Mouse (Mus musculus) liver, adult 2 months (tissue): ENCODE results near the gene Tbc1d10c. TPM values are rescaled to one million over a fixed set of nuclear protein-coding genes. Genes with fewer than 3 reads are reported as not detected.

Experiments
- DNase-seq: peaks from one replicate; pipeline ENCODE4 v3.0.0-alpha.2; 2011; ENCODE audit warnings: low read depth, low spot score; ENCODE audit errors: extremely low read depth
- H3K27ac ChIP-seq: fragments of 200-500 bp; replicated peaks from 2 replicates; pipeline ENCODE4 v1.5.1; 2012; ENCODE audit warnings: low read depth, mild to moderate bottlenecking, control low read depth, inconsistent platforms, low read length; ENCODE audit not compliant: insufficient read depth
- H3K27me3 ChIP-seq: fragments of 200-500 bp; 2 replicates; pipeline ENCODE4 v1.6.1; 2012; ENCODE audit warnings: mild to moderate bottlenecking, moderate library complexity, low read length, inconsistent platforms; ENCODE audit not compliant: control insufficient read depth, insufficient read depth
- H3K36me3 ChIP-seq: fragments of 200-500 bp; 2 replicates; pipeline ENCODE4 v1.6.1; 2012; ENCODE audit warnings: low read length, inconsistent platforms; ENCODE audit not compliant: control insufficient read depth, insufficient read depth
- H3K4me1 ChIP-seq: fragments of 200-500 bp; 2 replicates; pipeline ENCODE4 v1.6.1; 2011; ENCODE audit warnings: low read length; ENCODE audit not compliant: control insufficient read depth, insufficient read depth
- H3K4me3 ChIP-seq: fragments of 200-500 bp; 2 replicates; pipeline ENCODE4 v1.5.1; 2011; ENCODE audit warnings: low read depth, mild to moderate bottlenecking, control low read depth, low read length, moderate library complexity; ENCODE audit not compliant: insufficient read depth
- H3K79me2 ChIP-seq: fragments of 200-500 bp; 2 replicates; pipeline ENCODE4 v1.6.1; 2012; ENCODE audit warnings: inconsistent platforms, mild to moderate bottlenecking, low read length, moderate library complexity; ENCODE audit not compliant: control insufficient read depth, insufficient read depth
- H3K9ac ChIP-seq: fragments of 200-500 bp; 2 replicates; pipeline ENCODE4 v1.6.1; 2012; ENCODE audit warnings: low read depth, mild to moderate bottlenecking, control low read depth, inconsistent platforms, low read length
- CTCF ChIP-seq: fragments of 200-500 bp; IDR thresholded peaks from 2 replicates; pipeline ENCODE4 v1.5.1; 2011; ENCODE audit warnings: low read depth, low read length, control low read depth
- POLR2A ChIP-seq: fragments of 200-500 bp; IDR thresholded peaks from 2 replicates; pipeline ENCODE4 v1.6.1; 2011; ENCODE audit warnings: low read length, control low read depth; ENCODE audit not compliant: insufficient read depth; ENCODE audit errors: extremely low read depth
- WGBS: fragments of 180-500 bp; shearing (Covaris S2); methylation state at CpG from one replicate; pipeline ENCODE4 v1.1.7; 2018; 5-methylcytosine and 5-hydroxymethylcytosine counted together
- polyA plus RNA-seq: library from polyadenylated mRNA; depleted of rRNA; stranded (reverse); fragments of >200 nt; gene quantifications from 2 replicates; pipeline ENCODE4 v1.2.3, GENCODE M21; 2012
- total RNA-seq: library from RNA; depleted of rRNA; stranded (reverse); fragments of >200 nt; gene quantifications from 2 replicates; pipeline ENCODE4 v1.2.3, GENCODE M21; 2014

Tbc1d10c gene
- total and polyA plus RNA-seq, 2 experiments = 0.46 to 2.2 TPM

DNA sequence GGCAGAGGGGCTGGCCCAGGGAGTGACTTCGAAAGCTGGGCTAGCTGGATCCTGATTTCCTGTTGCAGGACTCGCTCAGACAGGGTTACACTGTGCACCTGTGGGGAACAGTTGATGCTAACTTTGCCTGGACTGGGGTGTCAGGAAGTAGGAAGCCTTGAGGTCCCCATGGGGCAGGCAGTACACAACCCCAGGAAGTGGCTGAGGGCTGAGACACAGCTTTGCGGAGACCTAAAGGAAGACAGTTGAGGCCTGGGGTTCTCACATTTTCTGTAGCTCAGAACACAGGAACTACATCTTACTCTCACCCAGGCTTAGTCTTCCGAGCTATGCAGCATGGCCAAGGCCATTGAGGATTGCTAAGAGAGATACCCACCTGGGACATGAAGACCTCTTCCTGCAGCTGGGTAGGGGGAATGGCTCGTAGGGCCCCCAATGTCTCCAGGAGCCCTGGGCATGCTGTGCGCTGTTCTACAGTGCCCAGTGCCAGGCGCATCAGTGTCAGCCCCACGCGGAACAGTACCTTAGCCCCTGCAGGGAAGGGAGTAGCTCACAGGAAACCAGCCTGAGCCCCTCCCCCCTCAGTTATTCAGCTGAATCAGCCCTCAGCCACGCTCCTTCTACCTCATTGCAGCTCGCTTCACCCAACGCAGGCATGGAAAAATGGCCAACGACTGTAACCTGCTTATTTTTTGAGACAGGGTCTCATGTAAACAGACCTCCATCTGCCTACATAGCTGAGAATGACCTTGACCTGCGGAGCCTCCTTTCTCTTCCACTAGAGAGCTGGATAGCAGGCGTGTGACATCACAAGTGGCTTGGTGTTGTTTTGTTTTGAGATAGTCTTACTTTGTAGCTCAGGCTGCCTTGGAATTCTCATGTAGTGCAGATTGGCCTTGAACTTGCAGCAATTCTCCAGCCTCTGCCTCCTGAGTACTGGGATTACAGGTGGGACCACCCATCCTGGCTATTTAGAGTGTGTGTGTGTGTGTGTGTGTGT lies 5.8 kb downstream of the Tbc1d10c start:
- TF ChIP-seq CTCF (no peak), POLR2A (no peak)
- H3K27ac ChIP-seq = no peak overlapping the region
- H3K79me2 ChIP-seq = no peaks in the 10 kb centered on the region
- WGBS = 70% methylated on average over 15 of the region's 15 CpGs
- H3K27me3 ChIP-seq = no peaks in the 10 kb centered on the region
- peak overlapping the region; percentile 9; the same call in 1 of the 2 replicates for H3K9ac ChIP-seq
- no peaks in the 10 kb centered on the region for H3K4me1 ChIP-seq
- H3K4me3 ChIP-seq = no peak overlapping the region
- no peaks in the 10 kb centered on the region for H3K36me3 ChIP-seq
- no peak for DNase-seq

DNA sequence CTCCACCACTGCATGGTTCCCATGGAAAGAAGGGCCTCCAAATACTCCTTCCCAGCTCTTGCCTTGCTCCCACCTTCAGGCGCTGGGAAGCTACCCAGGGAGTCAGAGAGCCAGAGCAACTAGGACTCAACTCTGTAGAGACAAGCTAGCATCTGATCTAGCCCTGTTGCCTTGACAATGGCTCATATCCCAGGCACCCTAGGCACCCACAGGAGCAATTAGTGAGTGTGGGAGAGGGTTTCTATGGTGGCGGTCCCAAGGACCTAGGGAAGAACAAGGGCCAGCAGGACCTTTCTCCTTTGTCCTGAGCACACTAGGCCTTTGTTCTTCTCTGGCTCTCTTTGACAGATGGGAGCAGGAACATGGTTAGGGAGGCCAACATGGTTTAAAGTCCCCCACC lies 7.4 kb downstream of the Tbc1d10c start:
- no peaks in the 10 kb centered on the region for H3K27me3 ChIP-seq
- H3K9ac ChIP-seq = no peak overlapping the region
- no peaks in the 10 kb centered on the region for H3K79me2 ChIP-seq
- TF ChIP-seq POLR2A = no peak
- TF ChIP-seq CTCF = no peak
- no peaks in the 10 kb centered on the region for H3K36me3 ChIP-seq
- no peak overlapping the region for H3K4me3 ChIP-seq
- 96% methylated on average over 2 of the region's 2 CpGs for WGBS
- no peaks in the 10 kb centered on the region for H3K4me1 ChIP-seq
- no peak overlapping the region for H3K27ac ChIP-seq
- DNase-seq = no peak

DNA sequence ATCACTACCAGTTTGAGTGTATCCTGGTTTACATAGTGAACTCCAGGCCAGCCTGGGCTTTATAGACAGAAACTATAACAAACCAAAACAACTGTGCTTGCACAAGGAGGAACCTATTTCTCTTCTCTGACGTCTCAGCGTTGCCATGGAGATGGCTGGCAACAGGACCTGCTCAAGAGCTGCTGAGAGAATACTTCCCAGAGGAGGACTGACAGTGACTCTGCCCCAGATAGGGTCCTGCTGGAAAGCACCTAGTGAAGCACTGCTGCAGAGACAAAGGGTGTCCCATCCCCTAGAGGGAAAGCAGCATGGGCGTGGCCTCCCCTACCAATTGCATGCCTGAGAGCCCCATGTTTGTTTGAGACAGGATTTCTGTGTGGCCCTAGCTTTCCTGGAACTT lies 9.2 kb downstream of the Tbc1d10c start:
- Histone ChIP-seq H3K4me3 (no peak overlapping the region), H3K27ac (no peak overlapping the region), H3K36me3 (no peaks in the 10 kb centered on the region), H3K79me2 (no peaks in the 10 kb centered on the region), H3K27me3 (no peaks in the 10 kb centered on the region), H3K4me1 (no peaks in the 10 kb centered on the region), H3K9ac (no peak overlapping the region)
- DNase-seq = peak; percentile 42
- no peak for TF ChIP-seq POLR2A
- TF ChIP-seq CTCF = no peak
- WGBS = 58% methylated on average over 3 of the region's 3 CpGs

DNA sequence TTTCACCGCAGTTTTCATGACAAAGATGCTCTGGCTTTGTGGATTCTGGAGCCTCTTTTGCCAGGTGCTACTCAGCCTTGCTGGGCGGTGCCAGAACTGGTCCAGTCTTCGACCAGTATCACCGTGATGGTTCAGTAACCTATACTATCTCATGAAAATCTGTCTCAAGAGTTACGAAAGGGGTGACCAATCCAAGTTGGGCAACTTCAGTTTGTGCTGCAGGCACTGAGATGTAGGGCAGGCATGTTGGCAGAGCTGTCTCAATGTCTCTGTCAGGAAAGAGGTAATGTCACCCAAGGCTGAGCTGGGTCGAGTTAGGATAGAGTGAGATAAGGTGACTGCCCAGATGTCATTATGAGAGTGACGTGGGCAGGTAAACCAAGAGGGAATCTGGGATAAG lies 10.7 kb downstream of the Tbc1d10c start:
- H3K4me1 ChIP-seq = no peaks in the 10 kb centered on the region
- H3K79me2 ChIP-seq = no peaks in the 10 kb centered on the region
- DNase-seq = no peak
- H3K9ac ChIP-seq = no peak overlapping the region
- no peaks in the 10 kb centered on the region for H3K27me3 ChIP-seq
- H3K4me3 ChIP-seq = no peak overlapping the region
- TF ChIP-seq POLR2A (no peak), CTCF (no peak)
- no peaks in the 10 kb centered on the region for H3K36me3 ChIP-seq
- no peak overlapping the region for H3K27ac ChIP-seq
- 76% methylated on average over 7 of the region's 7 CpGs for WGBS

DNA sequence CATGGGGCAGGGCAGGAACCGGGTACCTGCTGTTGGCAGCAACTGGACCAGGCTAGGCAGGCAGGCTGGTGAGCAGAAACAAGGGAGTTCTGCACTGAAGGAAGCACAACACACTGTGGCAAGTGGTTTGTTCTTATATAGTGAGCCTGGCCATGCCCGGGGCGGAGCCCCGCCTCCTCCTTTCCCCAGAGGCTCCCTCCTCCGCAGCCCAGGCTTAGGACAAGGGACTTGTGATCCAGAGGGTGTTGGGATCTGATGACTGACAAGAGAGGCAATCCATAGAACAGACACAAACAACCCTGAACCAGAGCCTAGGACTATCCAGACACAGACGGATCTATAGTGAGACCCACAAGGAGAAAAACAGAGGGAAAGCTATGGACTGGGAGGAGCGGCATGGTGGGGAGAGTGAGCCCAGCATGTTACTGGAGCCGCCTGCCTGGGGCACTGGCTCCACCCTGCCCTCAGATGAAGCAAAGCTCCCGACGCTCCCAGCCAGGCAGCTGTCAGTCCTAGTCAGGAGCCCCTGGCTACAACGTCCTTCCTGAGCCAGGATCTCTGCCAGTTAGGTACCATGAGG lies 15.6 kb downstream of the Tbc1d10c start, which contains the start of gene Carns1:
Gene Carns1, minus strand, starts transcription at position 112 of the 580 bp plus-strand sequence.
- no peaks in the 10 kb centered on the region for H3K4me1 ChIP-seq
- no peak within 1 kb of the TSS for H3K4me3 ChIP-seq
- DNase-seq = no peak
- 25% methylated on average over 11 of the region's 11 CpGs for WGBS
- no peak within 1 kb of the TSS for H3K27ac ChIP-seq
- no peaks in the 10 kb centered on the region for H3K27me3 ChIP-seq
- H3K79me2 ChIP-seq = no peaks in the 10 kb centered on the region
- no peak within 1 kb of the TSS for H3K9ac ChIP-seq
- no peaks in the 10 kb centered on the region for H3K36me3 ChIP-seq
- no peak for TF ChIP-seq CTCF

DNA sequence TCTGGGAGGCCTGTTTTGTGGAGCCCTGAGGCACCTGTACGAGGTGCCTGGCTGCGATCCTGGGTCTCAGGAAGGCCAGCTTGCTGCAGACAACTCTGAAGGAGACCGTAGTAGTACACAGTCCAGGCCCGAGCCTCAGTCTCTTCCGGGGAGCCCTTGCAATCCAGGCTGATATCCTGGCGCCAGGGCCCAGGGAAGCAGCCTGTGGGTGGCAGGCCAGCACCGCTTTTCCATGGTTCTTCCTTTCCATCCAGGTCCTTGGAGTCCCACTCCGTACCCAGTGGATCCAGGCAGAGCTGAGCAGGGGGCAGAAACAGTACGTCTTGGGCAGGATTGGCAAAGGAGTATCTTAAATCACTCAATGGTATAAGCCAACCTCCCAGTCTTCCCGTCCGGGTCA lies 18.2 kb downstream of the Tbc1d10c start:
- WGBS = 80% methylated on average over 11 of the region's 11 CpGs
- Histone ChIP-seq H3K79me2 (no peaks in the 10 kb centered on the region), H3K27ac (no peak overlapping the region), H3K36me3 (no peaks in the 10 kb centered on the region), H3K4me3 (no peak overlapping the region), H3K27me3 (no peaks in the 10 kb centered on the region), H3K9ac (no peak overlapping the region), H3K4me1 (peaks cover 3% of the 10 kb centered on the region)
- no peak for DNase-seq
- TF ChIP-seq CTCF (no peak), POLR2A (no peak)
